Comparison of ENCODE assay signal across 16 mouse cellular contexts in genomic region chr4:53083071-53083470, GRCm38 (mm10).
A peak's percentile ranks its signal among the peaks of the same experiment; 100 is the strongest.
DNase-seq lines count a peak whose midpoint lies in the region.
"Had no signal": no experiment of that assay in that cellular context is flagged by ENCODE, and none has a peak within 500 bp of the region (broad histone marks: within the 10 kb centered on the region; RNA-seq: fewer than 3 reads in every experiment).

No protein-coding gene starts in this region.

- intact Hi-C loops in gastrocnemius, postnatal 14 days (cut with DNase I; ENCODE audit: low total_unique reads) = no loop called here

- peak overlapping the region; percentile 21; the same call in 1 of the 2 replicates for H3K27ac ChIP-seq in brown adipose tissue, adult 24 weeks (replicated peaks; ENCODE audit: low read depth, low read length)
- H3K27ac ChIP-seq: heart, embryonic 15.5 days; hindbrain, embryonic 12.5 days; hindbrain, embryonic 15.5 days had no signal

- peaks cover 17% of the 10 kb centered on the region; the same call in 1 of the 2 replicates for H3K4me1 ChIP-seq in brown adipose tissue, adult 24 weeks (ENCODE audit: control insufficient read depth, insufficient read depth, insufficient read length, low read length)
- H3K4me1 ChIP-seq: heart, embryonic 12.5 days; heart, embryonic 15.5 days; hindbrain, embryonic 12.5 days; hindbrain, embryonic 15.5 days had no signal

- DNase-seq in heart, adult 11 months = peak; percentile 96
- no peak for DNase-seq in heart, adult 8-10 months (ENCODE audit: low spot score)
- DNase-seq in gastrocnemius, postnatal 14 days = peak; percentile 19
- no peak for DNase-seq in cerebellum, adult 9-10 months
- no peak for DNase-seq in left cerebral cortex, adult 8-10 months (ENCODE audit: low spot score in 2 of 2)
- DNase-seq: adrenal gland, adult 2 months; adrenal gland, postnatal 14 days; cerebellum, adult 11-12 months; cerebellum, adult 8-10 months; cerebellum, postnatal 14 days; forebrain, postnatal 0 days had no signal

- no peak overlapping the region for H3K4me3 ChIP-seq in brown adipose tissue, adult 24 weeks (ENCODE audit: insufficient read depth, low read depth, low read length)
- H3K4me3 ChIP-seq: heart, embryonic 12.5 days; heart, embryonic 15.5 days; hindbrain, embryonic 12.5 days; hindbrain, embryonic 15.5 days had no signal

Comparison
In these comparisons a context has a peak if more than half of its experiments do, and no peak if none do; other contexts are left out.
1. DNase-seq: peak in heart, adult 11 months (single experiment) and gastrocnemius, postnatal 14 days (single experiment); none in heart, adult 8-10 months (single experiment), cerebellum, adult 9-10 months (single experiment) and left cerebral cortex, adult 8-10 months (0 of 2).